Mouse (Mus musculus) forebrain, postnatal 0 days (tissue): ENCODE data around the gene Zscan2. TPM values are rescaled to one million over a fixed set of nuclear protein-coding genes. Genes with fewer than 3 reads are reported as not detected.
"Not testable (repeated sequence)": the region's sequence is repeated elsewhere in the genome, so short reads cannot be mapped to it uniquely, and the experiment has no call there.

ENCODE experiments used
- ATAC-seq: fragments of 200-750 bp; cut with Nextera tagmentation; 2 replicates; pipeline ENCODE4 v1.8.0; 2017; ENCODE audit warnings: mild to moderate bottlenecking, moderate library complexity
- DNase-seq: peaks from one replicate; pipeline ENCODE4 v3.0.0-alpha.2; 2015
- H3K27ac ChIP-seq: fragments of 300-500 bp; sonication (generic); 2 replicates; pipeline ENCODE4 v1.5.1; 2014; ENCODE audit warnings: low read depth, mild to moderate bottlenecking, antibody characterized with exemption, low read length, moderate library complexity, mixed read lengths
- H3K27me3 ChIP-seq: fragments of 300-500 bp; sonication (generic); 2 replicates; pipeline ENCODE4 v1.6.1; 2014; ENCODE audit warnings: mild to moderate bottlenecking, low read length, mixed read lengths; ENCODE audit not compliant: insufficient read depth
- H3K36me3 ChIP-seq: fragments of 300-500 bp; sonication (generic); 2 replicates; pipeline ENCODE4 v1.6.1; 2014; ENCODE audit warnings: mild to moderate bottlenecking, moderate library complexity; ENCODE audit not compliant: insufficient read depth
- H3K4me1 ChIP-seq: fragments of 300-500 bp; sonication (generic); 2 replicates; pipeline ENCODE4 v1.6.1; 2014; ENCODE audit warnings: antibody characterized with exemption; ENCODE audit not compliant: insufficient read depth
- H3K4me2 ChIP-seq: fragments of 300-500 bp; sonication (generic); 2 replicates; pipeline ENCODE4 v1.6.1; 2014; ENCODE audit warnings: low read depth, mild to moderate bottlenecking, moderate library complexity
- H3K4me3 ChIP-seq: fragments of 300-500 bp; sonication (generic); 2 replicates; pipeline ENCODE4 v1.5.1; 2014; ENCODE audit warnings: low read depth, low read length, mixed read lengths
- H3K9ac ChIP-seq: fragments of 300-500 bp; sonication (generic); 2 replicates; pipeline ENCODE4 v1.6.1; 2014; ENCODE audit warnings: mild to moderate bottlenecking
- H3K9me3 ChIP-seq: fragments of 300-500 bp; sonication (generic); 2 replicates; pipeline ENCODE4 v1.6.1; 2016; ENCODE audit warnings: low read length
- CTCF ChIP-seq: sonication (generic); IDR thresholded peaks from 2 replicates; pipeline ENCODE4 v1.5.1; 2016; ENCODE audit warnings: antibody characterized with exemption, control low read depth, low read depth
- WGBS: fragments of 180-500 bp; shearing (Covaris S2); extraction: QIAGEN DNeasy Blood & Tissue Kit; methylation state at CpG from one replicate; pipeline ENCODE4 v1.1.7; 2014; 5-methylcytosine and 5-hydroxymethylcytosine counted together
- polyA plus RNA-seq: library from polyadenylated mRNA; unstranded; fragments of >200 nt; fragmentation: Nextera tagmentation; extraction: Ambion mirVana; gene quantifications from 2 replicates; pipeline ENCODE4 v1.2.1, GENCODE M21; 2015
- total RNA-seq: library from RNA; depleted of rRNA; stranded (reverse); fragments of >200 nt; gene quantifications from 2 replicates; pipeline ENCODE4 v1.2.3, GENCODE M21; 2014

Zscan2 gene
- total and polyA plus RNA-seq, 2 experiments from 2014 or later = 3.3 to 38.3 TPM

DNA sequence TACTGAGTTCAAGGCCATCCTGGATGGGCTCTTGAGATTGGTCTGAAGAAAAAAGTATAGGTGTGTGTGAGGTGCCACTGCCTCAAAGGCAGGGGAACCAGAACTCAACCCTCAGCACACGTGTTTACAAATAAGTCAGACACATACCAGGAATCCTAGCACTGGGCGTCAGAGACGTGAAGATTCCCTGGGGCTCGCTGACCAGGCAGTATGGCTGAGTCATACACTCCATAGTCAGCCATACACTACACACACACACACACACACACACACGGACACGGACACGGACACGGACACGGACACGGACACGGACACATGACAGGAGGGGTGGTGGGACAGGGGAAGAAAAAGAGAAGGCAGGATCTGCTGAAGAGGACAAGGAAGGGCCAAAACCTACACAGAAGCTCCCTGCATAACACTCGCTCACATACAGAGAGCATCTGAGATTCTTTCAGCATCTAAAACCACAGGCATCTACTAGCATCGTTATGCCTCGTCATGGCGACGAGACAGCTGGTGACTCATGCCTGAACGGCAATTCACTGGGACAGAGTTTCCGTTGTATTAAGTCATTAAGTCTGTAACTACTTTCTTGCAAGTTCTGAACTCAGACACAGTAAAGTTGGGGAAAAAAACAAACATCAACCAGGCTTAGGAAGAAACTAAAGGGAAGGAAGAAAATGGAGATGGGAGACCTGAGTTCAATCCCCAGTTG lies 32.4 kb upstream of the Zscan2 start:
- DNase-seq (peak; percentile 13), ATAC-seq (no peak)
- WGBS = 69% methylated on average over 18 of the region's 18 CpGs
- no peaks in the 10 kb centered on the region for H3K9me3 ChIP-seq
- H3K9ac ChIP-seq = no peak overlapping the region
- no peak overlapping the region for H3K27ac ChIP-seq
- H3K36me3 ChIP-seq = no peaks in the 10 kb centered on the region
- no peak overlapping the region for H3K4me3 ChIP-seq
- H3K4me1 ChIP-seq = no peaks in the 10 kb centered on the region
- no peaks in the 10 kb centered on the region for H3K27me3 ChIP-seq
- TF ChIP-seq CTCF = no peak
- no peak overlapping the region for H3K4me2 ChIP-seq

DNA sequence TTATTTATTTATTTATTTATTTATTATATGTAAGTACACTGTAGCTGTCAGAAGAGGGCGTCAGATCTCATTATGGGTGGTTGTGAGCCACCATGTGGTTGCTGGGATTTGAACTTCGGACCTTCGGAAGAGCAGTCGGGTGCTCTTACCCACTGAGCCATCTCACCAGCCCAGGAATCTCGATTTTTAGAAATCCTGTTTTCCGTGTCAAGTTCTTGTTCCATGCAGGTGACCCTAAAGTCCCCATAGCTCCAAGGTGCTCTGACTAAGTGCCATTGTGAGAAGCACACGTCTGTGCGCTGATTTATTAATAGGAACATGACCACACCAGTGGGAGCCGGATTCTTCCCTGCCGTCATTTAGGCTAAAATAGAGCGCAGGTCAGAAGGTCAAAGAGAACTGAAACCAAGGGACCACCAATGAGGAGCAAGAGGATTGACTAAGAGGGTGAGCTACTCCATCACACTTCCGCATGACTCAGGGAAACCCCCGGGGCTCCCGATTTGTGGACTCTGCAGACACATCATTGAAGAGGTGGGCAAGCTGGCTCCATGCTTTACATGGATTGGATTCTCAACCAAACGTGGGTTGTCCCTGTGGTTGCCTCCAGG lies 30.4 kb upstream of the Zscan2 start:
- Histone ChIP-seq H3K9ac (no peak overlapping the region), H3K4me3 (no peak overlapping the region), H3K27me3 (no peaks in the 10 kb centered on the region), H3K27ac (no peak overlapping the region), H3K4me1 (no peaks in the 10 kb centered on the region), H3K9me3 (no peaks in the 10 kb centered on the region), H3K4me2 (no peak overlapping the region), H3K36me3 (no peaks in the 10 kb centered on the region)
- ATAC-seq (no peak), DNase-seq (no peak)
- no peak for TF ChIP-seq CTCF
- WGBS = 85% methylated on average over 15 of the region's 15 CpGs

DNA sequence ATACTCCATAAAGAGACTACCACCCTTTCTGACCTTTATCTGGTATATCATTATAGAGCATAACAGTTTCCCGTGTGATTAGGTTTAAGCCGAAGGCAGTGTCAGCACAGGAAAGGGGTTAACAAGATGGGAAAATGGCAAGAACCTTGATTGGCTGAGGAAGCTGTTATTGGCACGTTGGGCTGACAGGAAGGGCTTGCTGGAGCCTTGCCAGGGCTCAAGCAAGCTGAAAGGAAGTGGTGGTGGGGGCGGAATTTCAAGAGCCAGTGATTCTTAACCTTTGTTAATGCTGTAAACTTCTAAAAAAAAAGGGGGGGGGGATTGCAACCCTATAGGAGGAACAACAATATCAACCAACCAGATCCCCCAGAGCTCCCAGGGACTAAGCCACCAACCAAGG lies 28.5 kb upstream of the Zscan2 start:
- Histone ChIP-seq H3K27ac (no peak overlapping the region), H3K4me3 (no peak overlapping the region), H3K9ac (no peak overlapping the region), H3K27me3 (no peaks in the 10 kb centered on the region), H3K36me3 (no peaks in the 10 kb centered on the region), H3K4me2 (no peak overlapping the region), H3K9me3 (no peaks in the 10 kb centered on the region), H3K4me1 (no peaks in the 10 kb centered on the region)
- ATAC-seq (no peak), DNase-seq (peak; percentile 22)
- WGBS = 32% methylated on average over 4 of the region's 4 CpGs
- no peak for TF ChIP-seq CTCF

GRCm38 (mm10) chr7:80832996-80833650 lies 27.6 kb upstream of the Zscan2 start:
- peak; percentile 89 for ATAC-seq
- peak; percentile 49 for DNase-seq
- H3K9ac ChIP-seq, H3K36me3 ChIP-seq, H3K4me2 ChIP-seq, H3K9me3 ChIP-seq, H3K27ac ChIP-seq, H3K4me1 ChIP-seq, H3K27me3 ChIP-seq, H3K4me3 ChIP-seq: not testable (repeated sequence)
- WGBS = 18% methylated on average over 13 of the region's 14 CpGs

DNA sequence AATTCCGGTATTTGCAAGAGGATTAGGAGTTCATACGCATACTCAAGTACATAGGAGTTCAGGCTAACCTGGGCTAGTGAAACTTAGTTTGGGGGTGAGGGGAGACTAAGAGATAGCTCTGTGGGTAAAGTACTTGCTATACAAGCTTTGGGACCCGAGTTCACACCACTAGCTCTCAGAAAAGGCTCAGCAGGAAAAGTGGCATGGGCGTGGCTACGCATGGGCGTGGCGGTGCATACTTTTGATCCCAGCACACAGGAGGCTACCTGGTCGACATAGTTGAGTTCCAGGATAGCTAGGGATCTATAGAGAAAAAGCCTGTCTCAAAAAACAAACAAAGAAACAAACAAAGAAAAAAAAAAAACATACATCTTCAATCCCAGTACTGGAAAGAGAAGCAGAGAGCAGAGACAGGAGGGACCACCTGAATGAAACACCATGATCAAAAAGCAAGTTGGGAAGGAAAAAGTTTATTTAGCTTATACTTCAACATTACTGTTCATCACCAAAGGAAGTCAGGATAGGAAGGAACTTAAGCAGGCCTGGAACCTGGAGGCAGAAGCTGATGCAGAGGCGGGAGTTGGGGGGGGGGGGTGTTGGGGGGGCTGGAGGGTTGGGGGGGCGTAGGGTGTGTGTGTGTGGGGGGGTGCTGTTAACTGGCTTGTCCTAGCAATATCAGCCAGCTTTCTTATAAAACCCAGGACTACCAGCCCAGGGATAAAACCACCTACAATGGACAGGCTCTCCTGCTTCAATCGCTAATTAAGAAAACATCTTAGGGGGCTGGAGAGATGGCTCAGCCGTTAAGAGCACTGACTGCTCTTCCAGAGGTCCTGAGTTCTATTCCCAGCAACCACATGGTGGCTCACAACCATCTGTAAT lies 26.8 kb upstream of the Zscan2 start:
- no peak overlapping the region for H3K4me3 ChIP-seq
- no peak overlapping the region for H3K27ac ChIP-seq
- H3K4me1 ChIP-seq = no peaks in the 10 kb centered on the region
- DNase-seq (no peak), ATAC-seq (no peak)
- WGBS = 50% methylated on average over 12 of the region's 12 CpGs
- H3K9ac ChIP-seq = no peak overlapping the region
- no peak for TF ChIP-seq CTCF
- no peaks in the 10 kb centered on the region for H3K27me3 ChIP-seq
- no peaks in the 10 kb centered on the region for H3K36me3 ChIP-seq
- no peaks in the 10 kb centered on the region for H3K9me3 ChIP-seq
- no peak overlapping the region for H3K4me2 ChIP-seq

DNA sequence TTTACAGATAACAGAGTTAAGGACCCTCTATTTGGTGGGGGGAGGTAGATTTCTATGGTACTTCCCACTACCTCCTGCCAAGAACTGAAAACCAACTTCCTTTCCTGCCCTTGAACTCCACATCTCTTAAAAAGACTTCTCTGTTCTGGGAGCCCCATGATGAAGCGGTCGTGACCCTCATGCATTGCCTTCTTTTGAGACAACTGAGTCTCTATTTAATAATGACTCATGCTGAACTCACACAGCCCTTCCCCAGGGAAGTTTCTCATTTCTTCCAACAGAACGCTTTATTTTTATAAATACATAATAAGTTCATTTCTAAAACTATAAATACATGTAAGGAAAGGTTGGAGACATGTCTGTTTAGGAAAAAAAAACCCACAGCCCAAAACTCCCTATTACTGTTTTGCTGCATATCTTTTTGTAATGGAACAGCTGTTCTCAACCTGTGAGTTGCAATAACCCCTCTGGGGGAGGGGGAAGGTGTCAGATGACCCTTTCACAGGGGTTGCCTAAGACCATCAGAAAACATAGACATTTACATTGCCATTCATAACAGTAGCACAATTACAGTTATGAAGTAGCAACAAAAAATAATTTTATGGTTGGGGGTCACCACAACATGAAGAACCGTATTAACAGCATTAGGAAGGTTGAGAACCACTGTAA lies 24.6 kb upstream of the Zscan2 start:
- no peak overlapping the region for H3K4me3 ChIP-seq
- H3K36me3 ChIP-seq = no peaks in the 10 kb centered on the region
- no peak overlapping the region for H3K27ac ChIP-seq
- no peaks in the 10 kb centered on the region for H3K4me1 ChIP-seq
- H3K4me2 ChIP-seq = no peak overlapping the region
- no peak overlapping the region for H3K9ac ChIP-seq
- WGBS = 74% methylated on average over 4 of the region's 4 CpGs
- H3K27me3 ChIP-seq = no peaks in the 10 kb centered on the region
- ATAC-seq (no peak), DNase-seq (no peak)
- H3K9me3 ChIP-seq = no peaks in the 10 kb centered on the region
- TF ChIP-seq CTCF = no peak
